Mouse (Mus musculus) limb, embryonic 12.5 days (tissue): ENCODE measurements around the gene Cep295nl. TPM values are rescaled to one million over a fixed set of nuclear protein-coding genes. Genes with fewer than 3 reads are reported as not detected.

ENCODE experiments used
- ATAC-seq: fragments of 200-750 bp; cut with Nextera tagmentation; 2 replicates; pipeline ENCODE4 v1.8.0; 2017; ENCODE audit warnings: low read depth, moderate TSS enrichment; ENCODE audit not compliant: insufficient number of reproducible peaks, insufficient read depth, low FRiP score, low TSS enrichment
- H3K27ac ChIP-seq: fragments of 300-500 bp; sonication (generic); 2 replicates; pipeline ENCODE4 v1.5.1; 2016; ENCODE audit warnings: mild to moderate bottlenecking, moderate library complexity
- H3K27me3 ChIP-seq: fragments of 300-500 bp; sonication (generic); 2 replicates; pipeline ENCODE4 v1.6.1; 2016; ENCODE audit warnings: mild to moderate bottlenecking, moderate library complexity
- H3K36me3 ChIP-seq: fragments of 300-500 bp; sonication (generic); 2 replicates; pipeline ENCODE4 v1.6.1; 2016; ENCODE audit warnings: mild to moderate bottlenecking, moderate library complexity
- H3K4me1 ChIP-seq: fragments of 300-500 bp; sonication (generic); replicated peaks from 2 replicates; pipeline ENCODE4 v1.6.1; 2016
- H3K4me2 ChIP-seq: fragments of 300-500 bp; sonication (generic); 2 replicates; pipeline ENCODE4 v1.6.1; 2016; ENCODE audit warnings: mild to moderate bottlenecking, moderate library complexity
- H3K4me3 ChIP-seq: fragments of 300-500 bp; sonication (generic); replicated peaks from 2 replicates; pipeline ENCODE4 v1.5.1; 2016; ENCODE audit warnings: mild to moderate bottlenecking
- H3K9ac ChIP-seq: fragments of 300-500 bp; sonication (generic); replicated peaks from 2 replicates; pipeline ENCODE4 v1.6.1; 2016; ENCODE audit warnings: mild to moderate bottlenecking, moderate library complexity
- H3K9me3 ChIP-seq: fragments of 300-500 bp; sonication (generic); 2 replicates; pipeline ENCODE4 v1.6.1; 2016; ENCODE audit warnings: mild to moderate bottlenecking, moderate library complexity
- WGBS: fragments of 180-500 bp; shearing (Covaris S2); methylation state at CpG from one replicate; pipeline ENCODE4 v1.1.7; 2016; 5-methylcytosine and 5-hydroxymethylcytosine counted together
- polyA plus RNA-seq: library from polyadenylated mRNA; unstranded; fragments of >200 nt; fragmentation: Nextera tagmentation; extraction: Ambion mirVana; gene quantifications from 2 replicates; pipeline ENCODE4 v1.2.1, GENCODE M21; 2016

Gene Cep295nl
- polyA plus RNA-seq, 1 experiment from 2014 or later: 0.59 TPM

- H3K4me2 ChIP-seq: peak within 1 kb of the TSS; percentile 85
- peaks cover 25% of the 10 kb centered on the region for H3K36me3 ChIP-seq
- peaks cover 15% of the 10 kb centered on the region for H3K4me1 ChIP-seq
- ATAC-seq: peak; percentile 99
- H3K4me3 ChIP-seq: peak within 1 kb of the TSS; percentile 82
- peak within 1 kb of the TSS; percentile 88 for H3K27ac ChIP-seq
- H3K9me3 ChIP-seq: no peaks in the 10 kb centered on the region
- H3K9ac ChIP-seq: peak within 1 kb of the TSS; percentile 81
- no peaks in the 10 kb centered on the region for H3K27me3 ChIP-seq
- under 1% methylated on average over 66 of the region's 68 CpGs for WGBS
Observed at GRCm38 (mm10) chr11:118289999-118290889, 52.1 kb downstream of the Cep295nl start, which contains the start of gene Usp36. Usp36 (minus strand) TSS chr11:118290244.

- H3K36me3 ChIP-seq: peaks cover 32% of the 10 kb centered on the region
- peak overlapping the region; percentile 82 for H3K4me3 ChIP-seq
- no peak; the same call in 1 of the 2 replicates for ATAC-seq
- 1% methylated on average over 22 of the region's 22 CpGs for WGBS
- H3K4me1 ChIP-seq: peaks cover 15% of the 10 kb centered on the region
- H3K9ac ChIP-seq: peak overlapping the region; percentile 81
- no peaks in the 10 kb centered on the region for H3K27me3 ChIP-seq
- peak overlapping the region; percentile 69 for H3K27ac ChIP-seq
- no peaks in the 10 kb centered on the region for H3K9me3 ChIP-seq
- peak overlapping the region; percentile 85 for H3K4me2 ChIP-seq
Observed at GRCm38 (mm10) chr11:118289562-118289961, 52.7 kb downstream of the Cep295nl start.

- Histone ChIP-seq H3K9me3 (no peaks in the 10 kb centered on the region), H3K4me2 (peak overlapping the region; percentile 85), H3K4me1 (peaks cover 15% of the 10 kb centered on the region), H3K27ac (no peak overlapping the region), H3K4me3 (peak overlapping the region; percentile 82), H3K9ac (peak overlapping the region; percentile 81), H3K27me3 (no peaks in the 10 kb centered on the region), H3K36me3 (peaks cover 37% of the 10 kb centered on the region)
- ATAC-seq: no peak
- under 1% methylated on average over 16 of the region's 16 CpGs for WGBS
Observed at GRCm38 (mm10) chr11:118289037-118289511, 53.2 kb downstream of the Cep295nl start.

GRCm38 (mm10) chr11:118287573-118287972, 54.7 kb downstream of the Cep295nl start:
- ATAC-seq: no peak
- peaks cover 52% of the 10 kb centered on the region for H3K36me3 ChIP-seq
- no peak overlapping the region for H3K9ac ChIP-seq
- H3K4me3 ChIP-seq: no peak overlapping the region
- H3K27me3 ChIP-seq: no peaks in the 10 kb centered on the region
- peaks cover 15% of the 10 kb centered on the region for H3K4me1 ChIP-seq
- 90% methylated on average over 9 of the region's 9 CpGs for WGBS
- H3K27ac ChIP-seq: no peak overlapping the region
- no peaks in the 10 kb centered on the region for H3K9me3 ChIP-seq
- no peak overlapping the region for H3K4me2 ChIP-seq

- WGBS: 91% methylated on average over 9 of the region's 9 CpGs
- Histone ChIP-seq H3K4me2 (no peak overlapping the region), H3K36me3 (peaks cover 64% of the 10 kb centered on the region), H3K4me3 (no peak overlapping the region), H3K27me3 (no peaks in the 10 kb centered on the region), H3K9me3 (no peaks in the 10 kb centered on the region), H3K27ac (no peak overlapping the region), H3K9ac (no peak overlapping the region), H3K4me1 (peaks cover 15% of the 10 kb centered on the region)
- ATAC-seq: no peak
Observed at GRCm38 (mm10) chr11:118286434-118286833, 55.9 kb downstream of the Cep295nl start.

GRCm38 (mm10) chr11:118285791-118286190, 56.5 kb downstream of the Cep295nl start:
- 91% methylated on average over 13 of the region's 13 CpGs for WGBS
- H3K4me3 ChIP-seq: no peak overlapping the region
- no peak for ATAC-seq
- H3K9me3 ChIP-seq: no peaks in the 10 kb centered on the region
- peaks cover 13% of the 10 kb centered on the region for H3K4me1 ChIP-seq
- peaks cover 68% of the 10 kb centered on the region for H3K36me3 ChIP-seq
- H3K27me3 ChIP-seq: no peaks in the 10 kb centered on the region
- H3K9ac ChIP-seq: no peak overlapping the region
- H3K4me2 ChIP-seq: no peak overlapping the region
- H3K27ac ChIP-seq: no peak overlapping the region

Other genes with a start within 250 kb of the Cep295nl start
- 0.24 and 0.25 TPM in 2 replicates for gene Dnah17, start 211.9 kb downstream of the Cep295nl start, polyA plus RNA-seq
- gene Cyth1, start 93.9 kb downstream of the Cep295nl start, polyA plus RNA-seq: 24.5 and 26.3 TPM in 2 replicates
- 20.1 and 21.3 TPM in 2 replicates for gene Usp36, start 52.3 kb downstream of the Cep295nl start, polyA plus RNA-seq
- 77.6 and 91.3 TPM in 2 replicates for gene Timp2, start 13.2 kb upstream of the Cep295nl start, polyA plus RNA-seq
- 4.1 and 4.3 TPM in 2 replicates for gene Lgals3bp, start 59.6 kb upstream of the Cep295nl start, polyA plus RNA-seq
- gene Cant1, start 76.6 kb upstream of the Cep295nl start, polyA plus RNA-seq: 30.5 and 32.0 TPM in 2 replicates
- 3.4 and 4.8 TPM in 2 replicates for gene C1qtnf1, start 85.7 kb upstream of the Cep295nl start, polyA plus RNA-seq
- gene Engase, start 134.3 kb upstream of the Cep295nl start, polyA plus RNA-seq: 8.8 and 9.4 TPM in 2 replicates